Mouse (Mus musculus): ENCODE measurements around the gene St8sia6. TPM values are rescaled to one million over a fixed set of nuclear protein-coding genes. Genes with fewer than 3 reads are reported as not detected.
A peak's percentile ranks its signal among the peaks of the same experiment; 100 is the strongest.

St8sia6 gene
- total and polyA plus RNA-seq, 2 experiments from 2014 or later = 2.6 to 3.1 TPM

- H3K27ac ChIP-seq = no peak overlapping the region
- no peak for ATAC-seq
- no peaks in the 10 kb centered on the region for H3K36me3 ChIP-seq (ENCODE audit: insufficient read depth, low read length)
- H3K4me2 ChIP-seq (ENCODE audit: low read depth, low read length) = no peak overlapping the region
- no peak overlapping the region for H3K9ac ChIP-seq (replicated peaks; ENCODE audit: low read length)
- H3K9me3 ChIP-seq (ENCODE audit: low read length) = no peaks in the 10 kb centered on the region
- TF ChIP-seq CTCF (IDR thresholded peaks at IDR 0.05; ENCODE audit: low read depth) = no peak
- no peak for DNase-seq (ENCODE audit: low spot score)
- 68% methylated on average over 4 of the region's 4 CpGs for WGBS
- H3K4me1 ChIP-seq (ENCODE audit: insufficient read depth, low read length) = no peaks in the 10 kb centered on the region
- no peaks in the 10 kb centered on the region for H3K27me3 ChIP-seq (ENCODE audit: insufficient read depth, low read length)
- no peak overlapping the region for H3K4me3 ChIP-seq (ENCODE audit: low read length)
Measured at GRCm38 (mm10) chr2:13722241-13722640, 71.6 kb downstream of the St8sia6 start.

GRCm38 (mm10) chr2:13718628-13719185 lies 75.2 kb downstream of the St8sia6 start:
- ATAC-seq (no peak), DNase-seq (ENCODE audit: low spot score) (no peak)
- Histone ChIP-seq H3K27me3 (ENCODE audit: insufficient read depth, low read length) (no peaks in the 10 kb centered on the region), H3K36me3 (ENCODE audit: insufficient read depth, low read length) (no peaks in the 10 kb centered on the region), H3K9me3 (ENCODE audit: low read length) (no peaks in the 10 kb centered on the region), H3K4me2 (ENCODE audit: low read depth, low read length) (no peak overlapping the region), H3K4me1 (ENCODE audit: insufficient read depth, low read length) (no peaks in the 10 kb centered on the region), H3K9ac (replicated peaks; ENCODE audit: low read length) (no peak overlapping the region), H3K27ac (no peak overlapping the region), H3K4me3 (ENCODE audit: low read length) (no peak overlapping the region)
- no peak for TF ChIP-seq CTCF (IDR thresholded peaks at IDR 0.05; ENCODE audit: low read depth)
- WGBS = 82% methylated on average over 6 of the region's 6 CpGs

GRCm38 (mm10) chr2:13708785-13709184 lies 85.1 kb downstream of the St8sia6 start:
- Histone ChIP-seq H3K4me3 (ENCODE audit: low read length) (no peak overlapping the region), H3K4me1 (ENCODE audit: insufficient read depth, low read length) (no peaks in the 10 kb centered on the region), H3K9me3 (ENCODE audit: low read length) (no peaks in the 10 kb centered on the region), H3K36me3 (ENCODE audit: insufficient read depth, low read length) (no peaks in the 10 kb centered on the region), H3K9ac (replicated peaks; ENCODE audit: low read length) (no peak overlapping the region), H3K4me2 (ENCODE audit: low read depth, low read length) (no peak overlapping the region), H3K27ac (no peak overlapping the region), H3K27me3 (ENCODE audit: insufficient read depth, low read length) (no peaks in the 10 kb centered on the region)
- TF ChIP-seq CTCF (IDR thresholded peaks at IDR 0.05; ENCODE audit: low read depth) = no peak
- 71% methylated on average over 1 of the region's 1 CpGs for WGBS
- DNase-seq (ENCODE audit: low spot score) = no peak
- no peak for ATAC-seq

- no peaks in the 10 kb centered on the region for H3K36me3 ChIP-seq (ENCODE audit: insufficient read depth, low read length)
- no peak overlapping the region for H3K4me3 ChIP-seq (ENCODE audit: low read length)
- no peak overlapping the region for H3K4me2 ChIP-seq (ENCODE audit: low read depth, low read length)
- H3K4me1 ChIP-seq (ENCODE audit: insufficient read depth, low read length) = no peaks in the 10 kb centered on the region
- H3K9me3 ChIP-seq (ENCODE audit: low read length) = no peaks in the 10 kb centered on the region
- ATAC-seq (no peak), DNase-seq (ENCODE audit: low spot score) (no peak)
- no peaks in the 10 kb centered on the region for H3K27me3 ChIP-seq (ENCODE audit: insufficient read depth, low read length)
- H3K27ac ChIP-seq = no peak overlapping the region
- TF ChIP-seq CTCF (IDR thresholded peaks at IDR 0.05; ENCODE audit: low read depth) = no peak
- no peak overlapping the region for H3K9ac ChIP-seq (replicated peaks; ENCODE audit: low read length)
Measured at GRCm38 (mm10) chr2:13697514-13697913, 96.3 kb downstream of the St8sia6 start.

- Histone ChIP-seq H3K4me1 (ENCODE audit: insufficient read depth, low read length) (no peaks in the 10 kb centered on the region), H3K4me2 (ENCODE audit: low read depth, low read length) (no peak overlapping the region), H3K4me3 (ENCODE audit: low read length) (no peak overlapping the region), H3K27ac (no peak overlapping the region), H3K9ac (replicated peaks; ENCODE audit: low read length) (no peak overlapping the region), H3K27me3 (ENCODE audit: insufficient read depth, low read length) (no peaks in the 10 kb centered on the region), H3K36me3 (ENCODE audit: insufficient read depth, low read length) (no peaks in the 10 kb centered on the region), H3K9me3 (ENCODE audit: low read length) (no peaks in the 10 kb centered on the region)
- DNase-seq (ENCODE audit: low spot score) (no peak), ATAC-seq (no peak)
- no peak for TF ChIP-seq CTCF (IDR thresholded peaks at IDR 0.05; ENCODE audit: low read depth)
- WGBS = 65% methylated on average over 2 of the region's 2 CpGs
Measured at GRCm38 (mm10) chr2:13694417-13694816, 99.4 kb downstream of the St8sia6 start.

- no peak for TF ChIP-seq CTCF (IDR thresholded peaks at IDR 0.05; ENCODE audit: low read depth)
- ATAC-seq = no peak
- Histone ChIP-seq H3K9ac (replicated peaks; ENCODE audit: low read length) (no peak overlapping the region), H3K9me3 (ENCODE audit: low read length) (no peaks in the 10 kb centered on the region), H3K4me2 (ENCODE audit: low read depth, low read length) (no peak overlapping the region), H3K4me3 (ENCODE audit: low read length) (no peak overlapping the region), H3K4me1 (ENCODE audit: insufficient read depth, low read length) (no peaks in the 10 kb centered on the region), H3K36me3 (ENCODE audit: insufficient read depth, low read length) (no peaks in the 10 kb centered on the region), H3K27me3 (ENCODE audit: insufficient read depth, low read length) (no peaks in the 10 kb centered on the region), H3K27ac (no peak overlapping the region)
- WGBS = 87% methylated on average over 4 of the region's 4 CpGs
- DNase-seq (ENCODE audit: low spot score) = no peak
Measured at GRCm38 (mm10) chr2:13684380-13684779, 109.5 kb downstream of the St8sia6 start.

GRCm38 (mm10) chr2:13683205-13683570 lies 110.7 kb downstream of the St8sia6 start:
- 64% methylated on average over 2 of the region's 2 CpGs for WGBS
- H3K4me3 ChIP-seq (ENCODE audit: low read length) = no peak overlapping the region
- H3K36me3 ChIP-seq (ENCODE audit: insufficient read depth, low read length) = no peaks in the 10 kb centered on the region
- H3K4me1 ChIP-seq (ENCODE audit: insufficient read depth, low read length) = no peaks in the 10 kb centered on the region
- no peak overlapping the region for H3K9ac ChIP-seq (replicated peaks; ENCODE audit: low read length)
- peak overlapping the region; percentile 7; the same call in 1 of the 2 replicates for H3K27ac ChIP-seq
- no peaks in the 10 kb centered on the region for H3K9me3 ChIP-seq (ENCODE audit: low read length)
- no peak for DNase-seq (ENCODE audit: low spot score)
- no peak overlapping the region for H3K4me2 ChIP-seq (ENCODE audit: low read depth, low read length)
- H3K27me3 ChIP-seq (ENCODE audit: insufficient read depth, low read length) = no peaks in the 10 kb centered on the region
- ATAC-seq = peak; percentile 32
- TF ChIP-seq CTCF (IDR thresholded peaks at IDR 0.05; ENCODE audit: low read depth) = no peak
